Mouse (Mus musculus): ENCODE results near the gene Acrv1. TPM values are rescaled to one million over a fixed set of nuclear protein-coding genes. Genes with fewer than 3 reads are reported as not detected.

The Acrv1 gene
- polyA plus RNA-seq, 1 experiment from 2014 or later, result not detected

Other genes starting within 250 kb of the Acrv1 start
- not detected in 2 replicates for gene Gm9513, start 217.6 kb upstream of the Acrv1 start, polyA plus RNA-seq (2015; fragmentation: Nextera tagmentation; extraction: Ambion mirVana)
- gene Gm5615, start 151.3 kb upstream of the Acrv1 start, polyA plus RNA-seq (2015; fragmentation: Nextera tagmentation; extraction: Ambion mirVana), result not detected in 2 replicates
- not detected in 2 replicates for gene Gm17689, start 110.6 kb upstream of the Acrv1 start, polyA plus RNA-seq (2015; fragmentation: Nextera tagmentation; extraction: Ambion mirVana)
- not detected in 2 replicates for gene A630095E13Rik, start 49.8 kb upstream of the Acrv1 start, polyA plus RNA-seq (2015; fragmentation: Nextera tagmentation; extraction: Ambion mirVana)
- gene Chek1, start 33.8 kb downstream of the Acrv1 start, polyA plus RNA-seq (2015; fragmentation: Nextera tagmentation; extraction: Ambion mirVana), result 24.6 and 30.1 TPM in 2 replicates
- 313 and 370 TPM in 2 replicates for gene Stt3a, start 74.5 kb downstream of the Acrv1 start, polyA plus RNA-seq (2015; fragmentation: Nextera tagmentation; extraction: Ambion mirVana)
- 93.5 and 95.5 TPM in 2 replicates for gene Ei24, start 104.2 kb downstream of the Acrv1 start, polyA plus RNA-seq (2015; fragmentation: Nextera tagmentation; extraction: Ambion mirVana)
- gene Fez1, start 128.6 kb downstream of the Acrv1 start, polyA plus RNA-seq (2015; fragmentation: Nextera tagmentation; extraction: Ambion mirVana), result 16.5 and 16.9 TPM in 2 replicates

All from intestine, embryonic 15.5 days (tissue).